Mouse (Mus musculus): ENCODE results near the gene Rhbdf2.

Gene Rhbdf2

GRCm38 (mm10) chr11:116552194-116552593, 74.6 kb downstream of the Rhbdf2 start:
- DNase-seq (ENCODE audit: low spot score in 2 of 2) = peak in 1 of 2 experiments; percentile 70

- DNase-seq (ENCODE audit: low spot score in 2 of 2) = no peak
Observed at GRCm38 (mm10) chr11:116550748-116551147, 76.1 kb downstream of the Rhbdf2 start.

- no peak for DNase-seq (ENCODE audit: low spot score in 2 of 2)
Observed at GRCm38 (mm10) chr11:116549273-116550038, 77.4 kb downstream of the Rhbdf2 start.

- DNase-seq (ENCODE audit: low spot score in 2 of 2) = no peak
Observed at GRCm38 (mm10) chr11:116548780-116549179, 78.0 kb downstream of the Rhbdf2 start.
